Mouse (Mus musculus): ENCODE measurements at regions not wholly inside any gene's neighbourhood (a gene's known extent, or its start where the extent isn't known, plus 50 kb on each side); places are given as distances from the start of the nearest gene placed in this dataset.
"Not testable (repeated sequence)": the region's sequence is repeated elsewhere in the genome, so short reads cannot be mapped to it uniquely, and the experiment has no call there.

DNA sequence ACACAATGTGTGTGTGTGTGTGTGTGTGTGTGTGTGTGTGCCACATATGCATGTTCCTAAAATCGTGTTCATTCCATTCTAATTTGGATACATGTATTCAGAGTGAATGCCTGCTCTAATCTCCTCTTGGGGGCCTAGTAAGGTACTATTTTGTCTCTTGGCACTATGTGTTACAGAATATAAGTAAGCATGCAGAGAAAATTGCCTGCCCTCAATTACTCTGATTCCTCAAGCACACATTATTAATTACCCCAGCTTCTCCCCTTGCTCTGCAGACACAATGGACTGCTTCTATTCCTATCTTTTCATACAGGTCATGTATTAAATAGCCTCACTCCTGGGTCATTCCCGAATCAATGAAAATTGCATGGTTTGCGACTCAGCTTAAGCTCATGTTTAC is 406.3 kb downstream of the Trib2 start:
- no peak for DNase-seq (ENCODE audit: low spot score)

DNA sequence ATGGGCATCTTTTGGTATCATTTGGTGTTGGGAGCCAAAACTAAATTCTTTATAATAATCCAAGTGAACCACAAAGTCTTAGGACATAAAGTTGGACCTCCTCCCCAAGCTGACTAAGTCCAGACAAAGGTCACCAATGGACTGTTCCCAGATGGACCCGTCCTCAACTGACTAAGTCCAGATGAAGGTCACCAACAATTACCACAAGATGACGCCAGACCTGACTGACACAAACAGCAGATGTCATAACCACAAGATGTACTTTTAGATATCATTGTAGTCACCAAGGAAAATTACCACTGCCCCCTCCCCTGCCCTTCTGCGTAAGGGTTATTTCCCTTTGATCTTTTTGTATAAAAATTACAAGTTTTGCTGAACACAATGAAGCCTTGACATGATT is 409.1 kb downstream of the Trib2 start:
- DNase-seq (ENCODE audit: low spot score) = not testable (repeated sequence)

DNA sequence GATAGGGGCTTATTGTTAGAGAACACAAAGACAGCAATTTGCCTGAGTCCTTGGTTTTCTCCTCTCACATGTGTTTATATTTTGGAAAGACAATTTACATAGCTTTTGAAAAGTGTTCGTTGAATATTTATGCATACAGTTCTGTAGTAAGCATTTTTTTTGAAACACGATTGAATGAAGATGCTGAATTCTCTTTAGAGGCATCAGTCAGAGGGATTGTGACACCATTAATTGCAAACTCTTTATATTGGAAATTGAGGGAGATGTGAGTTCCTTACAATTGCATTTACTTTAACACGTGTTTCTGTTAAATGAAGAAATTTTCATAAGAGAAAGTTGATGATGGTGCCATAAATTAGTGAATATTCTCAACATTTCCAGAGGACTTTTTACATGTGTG is 424.1 kb downstream of the Trib2 start:
- no peak for DNase-seq (ENCODE audit: low spot score)

DNA sequence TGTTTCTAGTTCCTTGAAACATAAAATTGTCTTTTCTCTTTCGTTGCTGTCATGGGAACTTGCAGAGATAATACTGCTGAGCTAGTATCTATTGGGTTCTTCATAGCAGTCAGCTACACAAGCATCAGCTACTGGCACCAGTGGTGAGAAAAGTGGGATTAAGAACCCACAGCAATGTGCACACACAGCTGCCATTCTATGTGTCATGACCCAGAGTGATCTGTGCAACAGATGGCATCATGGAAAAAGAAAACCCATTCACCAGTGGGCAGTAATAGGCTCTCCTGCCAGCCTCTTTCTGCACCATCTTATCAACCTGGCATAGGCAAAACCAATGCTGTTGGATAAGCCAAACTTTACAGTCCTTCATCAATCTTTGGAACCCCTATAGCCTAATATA is 428.1 kb downstream of the Trib2 start:
- no peak for DNase-seq (ENCODE audit: low spot score)

DNA sequence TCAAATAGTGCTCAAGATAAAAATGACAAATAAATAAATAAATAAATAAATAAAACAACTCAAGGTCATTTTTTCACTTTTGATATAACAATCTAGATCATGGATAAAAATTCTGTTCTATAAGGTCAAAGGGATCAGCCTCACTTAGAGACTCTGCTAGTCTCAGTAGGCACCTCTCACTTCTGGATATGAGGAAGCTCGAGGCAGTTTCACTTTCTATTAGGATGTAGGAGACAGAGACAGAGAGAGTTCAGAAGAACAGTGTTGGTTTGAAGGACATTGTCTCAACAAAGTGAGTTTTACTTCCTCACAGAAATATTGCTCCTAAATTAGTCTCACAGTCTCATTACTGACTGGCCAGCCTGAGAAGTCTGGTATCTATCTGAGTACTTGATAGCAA is 458.9 kb downstream of the Trib2 start:
- DNase-seq (ENCODE audit: low spot score) = no peak

DNA sequence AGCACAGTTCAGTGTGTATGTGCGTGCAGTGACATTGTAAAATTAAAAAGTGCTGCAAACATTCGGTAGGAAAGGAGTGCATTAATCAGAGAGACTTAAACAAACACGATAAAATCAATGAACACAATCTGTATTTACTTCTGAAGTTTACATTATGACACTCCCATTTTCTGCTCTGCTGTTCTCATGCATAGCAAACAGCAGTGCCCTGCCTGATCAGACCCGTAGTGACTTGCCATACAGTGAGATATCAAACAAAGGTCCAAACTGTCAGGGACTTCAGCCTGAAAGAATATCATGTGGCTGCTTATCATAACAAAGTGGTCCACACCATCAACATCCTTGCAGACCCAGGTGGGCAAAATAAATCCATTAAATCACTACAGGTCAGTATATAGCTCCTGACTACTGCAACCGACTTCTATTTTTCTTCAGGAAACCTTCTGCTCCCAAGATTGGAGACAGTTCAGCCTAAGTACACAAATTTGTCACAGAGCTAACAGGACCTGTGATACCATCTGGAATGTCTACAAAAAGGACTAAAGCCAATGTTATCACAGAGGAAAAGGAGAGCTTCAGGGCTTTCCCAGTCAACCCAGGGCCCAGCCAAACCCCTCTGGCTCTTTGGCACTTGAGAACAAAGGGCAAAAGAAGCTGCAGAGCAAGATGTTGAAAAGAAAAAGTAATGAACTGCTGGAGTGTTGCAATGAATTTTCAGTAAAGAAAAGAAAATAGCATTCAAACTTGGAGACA is 495.8 kb downstream of the Trib2 start:
- DNase-seq (ENCODE audit: low spot score) = peak; percentile 5

DNA sequence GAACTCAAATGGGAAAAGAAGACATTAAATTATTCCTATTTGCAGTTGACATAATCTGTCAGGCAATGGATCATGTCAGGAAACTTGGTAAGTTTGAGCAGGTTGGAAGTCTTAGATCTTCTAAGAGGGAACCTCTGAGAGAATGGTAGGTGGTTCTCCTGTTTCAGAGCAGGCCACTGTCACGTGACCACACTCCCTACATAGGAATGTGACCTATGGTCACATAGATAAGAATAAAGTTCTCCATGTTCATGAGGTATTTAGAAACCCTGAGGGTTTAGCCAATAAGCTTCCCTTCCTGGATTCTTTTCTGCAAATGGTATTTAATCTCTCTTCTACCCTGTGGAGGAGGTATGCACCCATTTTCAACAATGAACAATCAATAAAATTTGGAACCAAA is 497.1 kb downstream of the Trib2 start:
- peak; percentile 5 for DNase-seq (ENCODE audit: low spot score)

DNA sequence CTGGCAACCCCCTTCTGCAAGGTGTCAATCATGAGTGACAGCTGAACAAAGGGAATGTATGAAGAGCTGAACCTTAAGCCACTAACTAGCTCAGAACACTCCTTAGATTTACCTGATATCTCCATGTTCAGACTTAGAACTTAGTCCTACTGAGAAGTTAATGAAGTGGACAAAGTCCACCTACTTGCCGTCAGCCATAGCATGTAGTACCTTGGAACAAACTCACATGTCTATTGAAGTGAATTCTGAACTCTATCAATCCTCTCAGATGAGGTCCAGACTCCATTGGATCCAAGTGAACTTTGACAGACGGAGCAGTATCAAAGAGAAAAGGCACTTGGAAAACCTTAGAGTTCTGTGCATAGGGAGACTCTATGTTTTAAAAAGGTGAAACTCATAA is 521.8 kb downstream of the Trib2 start:
- no peak for DNase-seq (ENCODE audit: low spot score)

DNA sequence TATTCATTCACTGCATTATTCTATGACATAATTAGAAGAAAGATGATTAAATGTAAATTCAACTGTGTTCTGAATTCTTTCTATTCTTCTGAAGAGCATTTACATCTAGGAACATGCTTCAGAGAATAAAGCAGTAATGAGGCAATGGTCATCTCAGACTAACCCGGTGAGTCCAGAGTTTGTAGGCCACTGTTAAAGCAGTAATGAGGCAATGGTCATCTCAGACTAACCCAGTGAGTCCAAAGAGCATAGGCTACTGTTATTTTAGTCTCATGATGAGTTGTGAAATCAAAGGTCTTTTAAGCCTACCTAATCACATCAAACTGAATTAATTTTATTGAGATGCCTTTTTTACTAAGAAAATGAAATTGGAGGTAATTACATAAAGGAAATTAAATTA is 554.6 kb downstream of the Trib2 start:
- no peak for DNase-seq (ENCODE audit: low spot score)

DNA sequence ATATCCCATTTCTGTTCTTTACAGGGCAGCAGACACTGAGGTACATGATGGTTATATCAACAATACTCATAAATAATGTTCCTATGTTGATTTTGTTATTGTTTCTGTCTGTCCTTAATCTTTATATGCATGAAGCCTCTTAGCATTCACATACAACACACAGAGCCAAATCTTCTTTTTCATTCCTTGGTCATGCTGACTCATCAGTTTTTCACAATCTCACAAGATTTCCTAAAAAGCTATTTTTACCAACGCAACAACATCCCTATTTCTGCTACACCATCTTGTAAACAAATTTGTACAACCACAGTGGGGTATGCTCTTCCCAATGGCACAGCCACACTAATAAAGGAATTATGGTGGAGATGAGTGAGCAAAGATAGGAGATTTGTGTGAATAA is 555.1 kb downstream of the Trib2 start:
- no peak for DNase-seq (ENCODE audit: low spot score)

DNA sequence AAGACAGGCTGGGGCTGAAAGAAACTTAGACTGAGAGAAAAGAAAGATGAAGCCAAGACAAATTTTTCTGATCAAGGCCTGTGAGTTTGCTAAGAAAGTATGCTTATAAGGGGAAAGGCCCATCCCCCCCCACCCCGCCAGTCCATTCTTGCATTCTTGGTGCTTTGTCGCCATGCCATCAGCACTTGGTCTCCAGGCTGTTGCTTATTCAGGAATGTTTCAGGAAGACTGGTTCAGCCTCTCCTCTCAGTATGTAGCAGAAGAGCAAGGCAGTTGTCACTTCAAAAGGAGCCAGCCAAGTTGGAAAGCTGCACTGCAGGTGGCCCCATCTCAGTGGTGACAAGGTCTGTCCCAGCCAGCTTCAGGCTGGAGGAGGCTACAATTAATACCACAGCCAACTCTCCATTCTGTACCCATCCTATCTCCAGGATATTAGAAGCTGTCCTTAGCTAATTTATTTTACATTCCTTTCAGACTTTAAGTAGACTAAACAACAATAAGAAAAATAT is 555.8 kb downstream of the Trib2 start:
- no peak for DNase-seq (ENCODE audit: low spot score)

DNA sequence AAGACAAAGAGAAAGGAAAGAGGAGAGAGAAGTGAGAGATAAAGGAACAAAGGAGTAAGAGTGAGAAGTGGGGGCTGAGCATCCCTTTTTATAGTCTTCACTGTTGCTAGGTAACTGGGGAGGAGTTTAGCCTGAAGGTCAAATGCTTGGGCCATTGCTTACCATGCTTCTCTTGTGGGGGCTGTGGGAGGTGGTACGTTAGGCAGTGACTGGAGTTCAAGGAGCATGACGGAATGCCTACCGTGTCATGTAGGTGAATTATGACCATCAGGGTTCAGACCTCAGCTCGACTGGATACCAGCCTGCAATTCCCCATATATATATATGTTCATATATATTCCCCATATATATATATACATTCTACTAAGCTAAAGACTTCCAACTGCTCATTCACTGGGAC is 571.8 kb downstream of the Trib2 start:
- no peak for DNase-seq (ENCODE audit: low spot score)

DNA sequence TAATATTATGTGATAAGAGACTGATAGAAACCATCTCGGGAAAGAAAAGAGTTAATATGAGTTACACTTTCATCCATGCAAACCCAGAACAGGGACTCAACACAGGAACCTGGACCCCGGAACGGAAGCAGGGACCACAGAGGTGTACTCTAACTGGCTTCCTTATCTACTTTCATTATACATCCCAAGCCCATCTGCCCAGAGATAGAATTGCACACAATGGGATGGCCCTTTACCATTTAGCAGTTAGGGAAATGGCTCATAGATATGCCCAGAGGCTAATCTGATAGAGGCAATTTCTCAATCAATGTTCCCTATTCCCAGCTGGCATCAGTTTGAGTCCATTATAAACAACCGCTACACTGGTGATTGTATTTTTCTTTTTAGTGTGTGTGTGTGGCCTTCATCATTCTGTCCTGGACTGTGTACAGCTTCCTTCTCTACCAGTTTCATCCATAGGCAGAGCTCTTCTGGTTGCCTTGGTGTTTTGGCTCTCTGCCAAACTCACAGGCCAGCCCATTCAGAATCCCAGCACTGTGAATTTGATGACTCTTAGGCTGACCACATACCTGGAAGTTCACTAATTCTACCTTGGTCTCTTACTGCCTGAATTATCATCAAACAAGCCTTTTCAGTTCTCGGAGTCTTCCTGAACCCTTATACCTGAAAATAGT is 594.1 kb downstream of the Trib2 start:
- DNase-seq (ENCODE audit: low spot score) = no peak

DNA sequence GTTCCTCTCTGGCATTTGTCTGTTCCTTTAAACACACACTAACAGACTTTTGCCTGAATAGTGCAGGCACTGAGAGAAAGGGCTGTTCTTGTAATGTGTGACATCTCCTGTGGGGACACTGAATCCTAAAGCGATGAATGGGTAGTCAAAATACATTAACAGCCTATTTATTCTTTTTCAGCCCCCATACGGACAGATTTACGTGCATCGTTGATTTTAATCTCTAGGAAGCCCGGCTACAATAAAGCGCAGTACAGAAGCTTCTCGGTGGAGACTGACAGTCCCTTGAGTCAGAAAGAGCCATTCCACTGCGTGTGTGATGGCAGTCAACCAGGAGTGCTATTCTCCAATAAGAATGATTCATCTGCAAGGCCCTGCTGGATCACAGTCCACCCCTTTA is 598.2 kb downstream of the Trib2 start:
- no peak for DNase-seq (ENCODE audit: low spot score)

DNA sequence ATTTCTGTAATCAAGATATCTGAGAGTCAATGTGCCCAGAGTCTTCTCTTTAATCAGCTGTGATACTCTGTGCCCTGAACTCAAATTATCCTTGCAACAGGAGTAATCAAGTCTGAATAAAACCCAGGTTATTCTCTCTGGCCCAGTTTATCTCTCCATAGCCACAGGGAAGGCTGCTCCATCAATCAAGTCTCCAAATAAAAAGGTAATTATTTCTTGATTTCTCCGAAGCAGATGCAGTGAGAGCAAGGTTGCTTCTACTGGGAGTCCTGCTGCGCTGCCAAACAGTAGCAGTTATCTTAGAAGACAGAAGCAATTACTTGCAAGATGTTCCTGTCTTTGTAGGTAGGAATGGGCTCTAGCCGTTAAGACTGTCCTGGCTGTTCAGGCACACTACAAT is 600.5 kb downstream of the Trib2 start:
- no peak for DNase-seq (ENCODE audit: low spot score)

DNA sequence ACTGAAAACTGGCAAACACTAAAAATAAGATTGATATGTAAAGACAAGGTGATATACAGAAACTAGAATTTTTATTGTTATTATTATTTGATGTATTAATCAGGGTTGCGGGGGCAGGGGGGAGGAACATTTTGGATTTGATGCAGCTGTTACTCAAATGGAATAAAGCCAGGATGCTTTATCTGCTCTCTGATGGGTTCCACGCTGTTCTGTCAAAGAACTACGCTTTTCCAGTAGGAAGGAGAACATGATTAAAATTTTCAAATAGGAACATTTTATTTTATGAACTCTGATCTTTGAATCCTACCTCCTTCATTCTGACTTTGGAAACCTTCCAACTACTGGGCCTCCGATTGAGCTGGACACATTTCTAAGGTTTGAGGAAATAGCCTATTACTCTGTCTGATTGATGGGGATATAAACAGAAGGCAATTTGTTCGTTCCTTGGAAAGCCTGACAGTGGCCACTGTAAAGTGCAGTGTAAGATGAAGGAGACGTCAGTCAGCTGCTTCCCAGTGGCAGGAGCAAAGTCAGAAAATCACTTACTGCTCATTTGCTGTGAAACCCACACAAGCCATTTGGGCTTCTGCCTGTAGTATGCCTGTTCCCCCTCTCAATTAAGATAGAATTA is 642.2 kb downstream of the Trib2 start:
- DNase-seq (ENCODE audit: low spot score) = no peak

DNA sequence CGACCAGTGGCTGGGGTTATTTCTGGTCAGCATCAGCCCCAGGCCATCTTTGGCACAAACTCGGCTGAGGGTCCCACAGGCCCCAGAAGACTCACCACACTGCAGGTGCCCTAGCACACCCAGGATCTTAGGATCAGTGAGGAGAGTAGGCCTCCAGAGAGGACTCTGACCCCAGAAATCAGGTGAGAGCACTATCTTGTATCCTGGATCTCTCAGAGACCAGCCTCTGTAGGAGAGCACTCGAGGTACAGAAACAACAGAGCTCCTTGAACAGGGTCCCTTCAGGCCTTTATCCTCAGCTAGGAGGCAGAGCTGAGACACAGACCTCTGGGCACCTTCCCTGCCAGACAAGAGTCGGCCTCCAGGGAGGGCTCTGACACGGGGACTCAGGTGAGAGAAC is 654.1 kb downstream of the Trib2 start:
- DNase-seq (ENCODE audit: low spot score) = no peak

DNA sequence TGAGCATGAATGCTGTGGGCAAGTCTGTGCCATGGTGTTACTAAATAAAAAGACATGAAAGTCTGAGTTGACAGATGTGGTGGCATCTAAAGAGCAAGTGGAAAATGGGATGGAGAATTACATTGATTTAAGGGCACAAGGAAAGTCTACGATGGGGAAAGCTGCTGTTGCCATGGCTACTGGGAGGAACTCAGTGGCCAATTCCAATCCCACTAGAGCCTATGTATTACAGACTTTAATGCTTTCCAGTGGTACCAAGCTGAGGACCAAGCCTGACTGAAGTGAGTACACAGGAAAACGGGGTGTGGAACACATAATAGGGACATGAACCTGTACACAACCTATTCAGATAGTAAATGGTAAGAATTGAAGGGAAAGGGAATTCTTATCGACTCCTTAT is 654.9 kb downstream of the Trib2 start:
- DNase-seq (ENCODE audit: low spot score) = no peak

DNA sequence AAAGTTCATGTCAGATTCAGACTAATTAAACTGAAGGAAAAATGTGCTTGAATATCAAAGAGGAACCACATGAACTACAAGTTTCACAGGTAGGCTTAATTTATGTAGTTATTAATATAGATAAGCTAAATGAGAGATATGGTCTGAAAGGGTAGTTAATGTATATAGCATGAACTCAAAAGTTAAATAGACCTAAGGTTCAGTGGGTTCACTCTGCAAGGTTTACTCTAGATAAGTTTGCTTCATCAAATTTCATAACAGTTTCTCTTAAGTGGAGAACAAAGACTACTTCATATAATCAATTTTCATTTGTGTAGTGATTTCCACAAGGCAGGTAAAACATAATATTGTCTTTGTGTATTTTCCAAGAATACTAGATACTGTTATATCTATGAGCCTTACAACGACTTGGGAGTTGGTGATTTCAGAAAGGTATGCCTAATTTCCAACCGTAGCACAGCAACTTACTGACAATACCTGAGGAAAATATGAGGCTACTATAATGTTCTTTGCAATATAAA is 656.2 kb downstream of the Trib2 start:
- DNase-seq (ENCODE audit: low spot score) = no peak

DNA sequence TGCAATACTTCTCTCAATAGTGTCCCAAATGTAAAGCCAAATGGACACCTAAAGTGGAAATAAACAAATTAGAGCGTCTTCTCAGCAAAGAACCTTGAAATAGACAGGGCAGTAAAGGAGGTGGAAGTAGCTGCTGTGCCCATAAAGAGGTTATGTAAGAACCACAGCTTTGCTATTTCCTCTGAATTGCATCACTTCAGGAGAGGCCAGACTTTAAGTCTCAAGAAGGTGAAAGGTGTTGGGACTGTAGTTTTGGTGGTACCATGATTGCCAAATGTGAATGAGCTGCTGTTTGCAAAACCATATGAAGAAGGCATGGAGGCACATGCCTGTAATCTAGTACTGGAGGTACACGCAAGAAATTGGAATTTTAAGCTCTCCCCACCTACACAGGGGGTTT is 670.3 kb downstream of the Trib2 start:
- DNase-seq (ENCODE audit: low spot score) = no peak

DNA sequence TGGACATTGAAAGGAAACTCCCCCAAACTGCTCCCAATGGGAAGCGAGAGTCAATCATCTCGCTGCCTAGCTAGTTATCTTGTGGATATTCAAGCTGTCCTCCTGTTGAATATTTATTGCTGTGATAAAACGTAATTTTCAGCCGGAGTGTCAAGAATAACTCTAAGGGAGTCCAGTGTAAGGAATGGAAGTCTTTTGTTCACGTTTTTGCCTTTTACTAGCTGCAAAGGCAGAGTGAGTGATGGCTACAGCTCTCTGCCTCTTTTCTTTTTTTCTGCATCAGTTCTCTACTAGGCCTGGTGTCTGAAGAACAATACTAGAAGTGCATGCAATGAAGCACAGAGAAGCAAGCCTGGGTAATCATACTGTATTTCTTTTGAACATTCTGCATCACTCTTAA is 679.7 kb downstream of the Trib2 start:
- DNase-seq (ENCODE audit: low spot score) = no peak

DNA sequence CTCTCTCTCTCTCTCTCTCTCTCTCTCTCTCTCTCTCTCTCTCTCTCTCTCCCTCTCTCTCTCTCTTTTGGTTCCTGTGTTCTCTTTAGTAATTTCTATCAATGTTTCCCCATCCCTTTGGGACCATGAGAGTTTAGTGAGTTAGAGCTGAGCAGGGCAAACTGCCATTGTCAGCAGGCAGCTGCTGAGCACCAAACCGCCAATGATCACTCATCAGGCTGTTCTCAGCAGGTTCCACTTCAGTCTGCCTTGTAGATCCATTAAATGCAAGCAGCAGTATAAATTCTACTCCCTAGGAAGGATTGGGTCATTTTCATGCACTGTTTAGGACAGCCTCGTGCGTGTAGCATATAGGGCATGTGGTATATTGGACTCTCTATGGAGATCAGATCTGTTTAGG is 692.5 kb downstream of the Trib2 start:
- DNase-seq (ENCODE audit: low spot score) = no peak

DNA sequence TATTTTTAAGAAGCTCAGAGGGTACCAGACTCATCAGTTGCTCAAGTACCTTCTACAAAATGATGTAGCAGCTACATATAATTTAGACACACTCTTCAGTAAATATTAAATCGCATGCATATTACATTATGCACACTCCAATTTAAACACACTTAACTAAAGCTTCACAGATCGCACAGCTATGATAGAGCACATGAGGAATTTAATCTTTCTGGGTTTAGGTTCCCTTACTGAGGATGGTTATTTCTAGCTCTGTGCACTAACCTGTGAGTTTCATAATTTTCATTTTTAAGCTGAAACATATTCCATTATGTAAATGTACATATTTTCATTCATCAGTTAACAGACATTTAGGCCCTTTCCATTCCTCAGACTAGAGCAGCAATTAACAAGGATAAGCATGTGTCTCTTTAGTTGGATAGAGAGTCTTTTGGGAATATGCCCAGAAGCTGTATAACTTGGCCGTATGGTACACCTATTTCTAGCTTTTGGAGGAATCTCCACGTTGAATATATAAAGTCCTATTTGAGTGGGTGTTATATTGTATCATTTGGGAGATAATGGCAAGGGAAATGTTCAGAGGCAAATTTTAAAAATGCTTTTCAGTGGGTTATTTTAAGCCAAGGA is 694.0 kb downstream of the Trib2 start:
- DNase-seq (ENCODE audit: low spot score) = no peak
